Mouse (Mus musculus) adrenal gland, postnatal 0 days (tissue): ENCODE measurements around the gene Armh3. TPM values are rescaled to one million over a fixed set of nuclear protein-coding genes. Genes with fewer than 3 reads are reported as not detected.

Experiments used
- polyA plus RNA-seq: library from polyadenylated mRNA; unstranded; fragments of >200 nt; fragmentation: Nextera tagmentation; extraction: Ambion mirVana; gene quantifications from 2 replicates; pipeline ENCODE4 v1.2.1, GENCODE M21; 2015

Armh3 gene
- polyA plus RNA-seq = 9.0 and 12.9 TPM in 2 replicates

GRCm38 (mm10) chr19:45997785-45998693, at the start of gene Armh3:
Armh3 (minus strand) TSS chr19:45998488.

DNA sequence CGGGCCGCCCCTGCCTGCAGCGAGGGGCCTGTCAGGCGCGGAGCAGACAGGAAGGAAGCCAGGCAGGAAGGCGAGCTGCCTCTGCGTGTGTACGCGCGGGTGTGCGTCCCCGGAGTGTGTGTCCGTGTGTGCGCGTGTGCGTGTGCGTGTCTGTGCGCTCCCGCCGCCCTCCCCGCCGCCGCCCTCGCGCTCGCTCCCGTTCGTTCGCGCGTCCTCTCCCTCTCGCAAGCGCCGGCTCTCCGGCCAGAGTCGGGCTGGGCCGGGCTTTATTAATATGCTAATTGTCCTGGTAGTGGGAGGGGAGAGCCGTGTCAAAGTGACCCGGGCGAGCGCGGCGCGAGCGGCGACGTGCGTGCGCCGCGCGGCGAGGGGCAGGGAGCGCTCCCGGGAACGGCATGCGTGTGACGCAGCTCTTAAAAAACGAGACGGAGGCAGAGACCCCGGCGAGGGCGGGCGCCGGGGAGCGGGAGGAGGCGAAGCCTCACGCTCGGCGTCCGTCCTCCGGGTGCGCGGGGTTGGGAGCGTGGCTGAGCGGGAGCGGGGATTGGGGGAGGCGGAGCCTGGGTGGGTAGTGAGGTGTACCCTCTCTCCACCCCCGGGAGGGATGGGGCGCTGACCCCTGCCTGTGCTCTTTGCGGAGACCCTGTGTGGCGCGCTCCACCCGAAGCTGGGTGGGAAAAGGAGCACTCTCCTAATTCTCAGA, 46.9 kb upstream of the Armh3 start, which contains the start of gene Ldb1:
Gene Ldb1, minus strand, starts transcription at position 222 of the 703 bp plus-strand sequence.

DNA sequence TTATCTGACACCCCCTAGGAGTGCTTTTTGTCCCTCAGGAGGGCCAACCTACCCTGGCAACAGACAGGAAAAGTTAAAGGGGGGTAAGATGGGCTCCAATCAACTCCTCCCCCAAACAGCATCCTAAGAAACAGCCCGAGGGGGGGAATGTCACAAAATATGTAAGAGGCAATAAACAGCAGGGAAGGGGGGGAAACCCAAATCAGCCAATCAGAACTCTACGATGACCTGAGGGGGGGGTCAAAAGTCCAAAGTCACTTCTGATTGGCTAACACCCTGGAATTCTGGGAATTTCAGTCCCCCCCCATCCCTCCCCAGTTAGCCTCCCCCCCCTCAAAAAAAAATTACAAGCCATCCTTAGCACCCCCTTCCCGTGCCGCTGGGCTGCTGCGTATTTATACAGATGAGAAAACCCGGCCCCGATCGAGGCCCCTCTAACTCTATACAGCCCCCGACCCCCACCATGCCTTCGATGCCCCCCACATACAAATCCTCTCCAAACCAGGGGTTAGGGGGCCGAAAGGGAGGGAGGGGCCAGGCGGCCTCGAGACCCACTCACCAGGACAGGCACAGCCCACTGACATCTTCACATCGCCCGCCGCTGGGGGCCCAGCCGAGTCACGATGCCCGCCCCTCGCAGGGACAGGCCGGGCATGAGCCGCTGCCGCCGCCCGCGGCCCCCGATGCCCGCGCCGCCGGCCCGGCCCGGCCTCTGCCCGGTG, 46.1 kb upstream of the Armh3 start, which contains the start of gene Pprc1:
Gene Pprc1, plus strand, starts transcription at position 616 of the 722 bp plus-strand sequence.

GRCm38 (mm10) chr19:46003371-46004226, 5.3 kb upstream of the Armh3 start, which contains the start of gene Hps6:
Hps6 (plus strand) TSS chr19:46003508.

GRCm38 (mm10) chr19:45815831-45816405, 182.4 kb downstream of the Armh3 start, which contains the start of gene Kcnip2:
Kcnip2 (minus strand) TSS chr19:45816061.

GRCm38 (mm10) chr19:45783181-45783932, 214.9 kb downstream of the Armh3 start, which contains the start of gene Mgea5:
Mgea5 (minus strand) TSS chr19:45783837.

Other genes starting within 250 kb of the Armh3 start
- 15.0 and 18.1 TPM in 2 replicates for gene Npm3, start 248.9 kb downstream of the Armh3 start, polyA plus RNA-seq
- 29.3 and 36.2 TPM in 2 replicates for gene Mgea5, start 214.7 kb downstream of the Armh3 start, polyA plus RNA-seq
- gene Kcnip2, start 182.4 kb downstream of the Armh3 start, polyA plus RNA-seq = 0.55 and 1.4 TPM in 2 replicates
- 7.6 and 12.8 TPM in 2 replicates for gene Hps6, start 5.0 kb upstream of the Armh3 start, polyA plus RNA-seq
- 8.4 and 9.7 TPM in 2 replicates for gene Pprc1, start 46.4 kb upstream of the Armh3 start, polyA plus RNA-seq
- 68.6 and 73.4 TPM in 2 replicates for gene Ldb1, start 46.7 kb upstream of the Armh3 start, polyA plus RNA-seq
- 25.9 and 35.4 TPM in 2 replicates for gene Nolc1, start 77.4 kb upstream of the Armh3 start, polyA plus RNA-seq
- gene Elovl3, start 133.4 kb upstream of the Armh3 start, polyA plus RNA-seq = not detected in 2 replicates
- 0.11 TPM in 1 of 2 replicates, not detected in the other for gene Pitx3, start 149.8 kb upstream of the Armh3 start, polyA plus RNA-seq
- 19.8 and 31.0 TPM in 2 replicates for gene Gbf1, start 154.0 kb upstream of the Armh3 start, polyA plus RNA-seq